Mouse (Mus musculus) ES-E14 (cell line): ENCODE measurements around the gene Rab36.

ENCODE experiments used
- MAFK ChIP-seq: IDR thresholded peaks from 2 replicates; pipeline ENCODE4 v1.6.1; 2014; ENCODE audit warnings: mild to moderate bottlenecking, low read depth, low read length, inconsistent platforms; ENCODE audit not compliant: insufficient read depth
- ZNF384 ChIP-seq: IDR thresholded peaks from 2 replicates; pipeline ENCODE4 v1.6.1; 2012; ENCODE audit warnings: low read depth, low read length, inconsistent platforms

DNA sequence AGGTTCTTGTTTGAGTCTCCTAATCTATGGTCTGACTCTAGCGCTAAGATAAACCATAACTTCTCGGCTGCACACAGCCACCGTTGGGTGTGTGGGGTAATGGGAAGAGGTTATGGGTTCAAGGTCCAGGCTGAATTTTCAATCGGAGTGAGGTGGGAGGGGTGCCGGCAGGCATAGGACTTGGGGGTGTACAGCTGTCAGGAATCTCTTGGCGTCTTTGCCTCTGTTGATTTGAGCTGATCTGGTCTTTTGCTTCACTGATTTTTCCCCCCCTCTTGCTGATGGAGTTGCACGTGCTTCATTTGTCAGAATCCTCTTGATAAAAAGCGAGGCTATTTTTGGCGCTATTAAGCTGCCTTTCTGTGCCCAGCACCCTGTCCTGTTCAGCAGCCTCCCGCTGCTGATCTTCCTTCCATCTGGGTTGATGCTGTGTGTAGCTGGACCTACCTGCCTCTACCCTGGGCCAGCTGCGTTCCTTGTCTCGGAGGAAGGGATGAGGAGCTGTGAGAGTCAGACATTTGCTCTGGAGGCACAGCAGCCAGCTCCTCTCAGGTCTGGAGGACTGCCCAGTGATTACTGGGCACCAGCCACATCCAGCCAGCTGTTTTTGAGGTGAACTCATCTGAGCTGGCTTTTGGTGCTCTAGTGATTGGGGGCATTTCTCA lies 26.6 kb downstream of the Rab36 start:
- TF ChIP-seq MAFK (no peak), ZNF384 (no peak)
